Mouse (Mus musculus) forebrain, postnatal 0 days (tissue): ENCODE results near the gene Krt10. TPM values are rescaled to one million over a fixed set of nuclear protein-coding genes. Genes with fewer than 3 reads are reported as not detected.

Experiments
- ATAC-seq: fragments of 200-750 bp; cut with Nextera tagmentation; 2 replicates; pipeline ENCODE4 v1.8.0; 2017; ENCODE audit warnings: mild to moderate bottlenecking, moderate library complexity
- DNase-seq: peaks from one replicate; pipeline ENCODE4 v3.0.0-alpha.2; 2015
- H3K27ac ChIP-seq: fragments of 300-500 bp; sonication (generic); 2 replicates; pipeline ENCODE4 v1.5.1; 2014; ENCODE audit warnings: low read depth, mild to moderate bottlenecking, antibody characterized with exemption, low read length, moderate library complexity, mixed read lengths
- H3K27me3 ChIP-seq: fragments of 300-500 bp; sonication (generic); 2 replicates; pipeline ENCODE4 v1.6.1; 2014; ENCODE audit warnings: mild to moderate bottlenecking, low read length, mixed read lengths; ENCODE audit not compliant: insufficient read depth
- H3K36me3 ChIP-seq: fragments of 300-500 bp; sonication (generic); 2 replicates; pipeline ENCODE4 v1.6.1; 2014; ENCODE audit warnings: mild to moderate bottlenecking, moderate library complexity; ENCODE audit not compliant: insufficient read depth
- H3K4me1 ChIP-seq: fragments of 300-500 bp; sonication (generic); 2 replicates; pipeline ENCODE4 v1.6.1; 2014; ENCODE audit warnings: antibody characterized with exemption; ENCODE audit not compliant: insufficient read depth
- H3K4me2 ChIP-seq: fragments of 300-500 bp; sonication (generic); 2 replicates; pipeline ENCODE4 v1.6.1; 2014; ENCODE audit warnings: low read depth, mild to moderate bottlenecking, moderate library complexity
- H3K4me3 ChIP-seq: fragments of 300-500 bp; sonication (generic); 2 replicates; pipeline ENCODE4 v1.5.1; 2014; ENCODE audit warnings: low read depth, low read length, mixed read lengths
- H3K9ac ChIP-seq: fragments of 300-500 bp; sonication (generic); 2 replicates; pipeline ENCODE4 v1.6.1; 2014; ENCODE audit warnings: mild to moderate bottlenecking
- H3K9me3 ChIP-seq: fragments of 300-500 bp; sonication (generic); 2 replicates; pipeline ENCODE4 v1.6.1; 2016; ENCODE audit warnings: low read length
- CTCF ChIP-seq: sonication (generic); IDR thresholded peaks from 2 replicates; pipeline ENCODE4 v1.5.1; 2016; ENCODE audit warnings: antibody characterized with exemption, control low read depth, low read depth
- WGBS: fragments of 180-500 bp; shearing (Covaris S2); extraction: QIAGEN DNeasy Blood & Tissue Kit; methylation state at CpG from one replicate; pipeline ENCODE4 v1.1.7; 2014; 5-methylcytosine and 5-hydroxymethylcytosine counted together
- polyA plus RNA-seq: library from polyadenylated mRNA; unstranded; fragments of >200 nt; fragmentation: Nextera tagmentation; extraction: Ambion mirVana; gene quantifications from 2 replicates; pipeline ENCODE4 v1.2.1, GENCODE M21; 2015
- total RNA-seq: library from RNA; depleted of rRNA; stranded (reverse); fragments of >200 nt; gene quantifications from 2 replicates; pipeline ENCODE4 v1.2.3, GENCODE M21; 2014

The Krt10 gene
- total and polyA plus RNA-seq, 2 experiments from 2014 or later: 7.1 to 36.3 TPM

DNA sequence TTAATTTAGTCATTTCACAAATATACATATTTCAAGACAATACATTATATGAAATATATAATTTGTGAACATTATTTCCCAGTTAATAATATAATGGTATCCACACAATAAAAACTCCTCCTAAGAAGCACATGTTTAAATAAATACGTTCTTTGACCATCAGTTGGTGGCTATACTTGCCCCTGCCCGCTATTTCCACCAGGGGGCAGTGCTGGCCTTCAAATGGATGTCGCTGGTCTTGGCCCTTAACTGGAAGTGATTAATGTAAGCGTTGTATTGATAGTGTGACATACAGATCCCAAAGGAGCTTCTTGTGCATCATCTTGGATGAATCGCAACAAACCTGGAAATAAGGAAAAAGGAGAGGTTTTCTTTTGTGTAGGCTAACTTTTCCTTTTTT lies 9.6 kb downstream of the Krt10 start:
- Histone ChIP-seq H3K9ac (no peak overlapping the region), H3K36me3 (no peaks in the 10 kb centered on the region), H3K4me3 (no peak overlapping the region), H3K9me3 (no peaks in the 10 kb centered on the region), H3K27me3 (no peaks in the 10 kb centered on the region), H3K4me1 (no peaks in the 10 kb centered on the region), H3K27ac (no peak overlapping the region), H3K4me2 (no peak overlapping the region)
- ATAC-seq (no peak), DNase-seq (peak; percentile 77)
- WGBS: 12% methylated on average over 5 of the region's 5 CpGs
- TF ChIP-seq CTCF: peak; percentile 86

DNA sequence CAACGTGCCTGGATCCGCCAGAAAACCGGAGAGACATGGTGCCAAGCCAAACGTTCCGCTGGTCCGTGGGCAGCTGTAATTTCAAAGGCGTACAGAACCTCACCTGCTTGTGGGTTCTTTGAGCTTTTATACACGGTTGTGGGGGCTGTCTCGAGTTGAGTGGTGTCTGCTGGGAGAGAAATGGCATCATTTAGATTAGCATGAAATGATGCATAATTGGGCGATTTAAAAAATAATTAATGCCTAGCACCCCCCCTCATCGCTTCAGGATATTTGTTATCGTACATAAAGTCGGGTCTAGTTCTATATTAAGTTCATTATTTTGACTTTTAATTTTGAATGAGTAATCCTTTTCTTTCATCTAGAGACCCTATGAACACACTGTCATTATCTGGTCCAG lies 14.4 kb downstream of the Krt10 start, which contains the start of gene Krt28:
Gene Krt28, minus strand, starts transcription at position 101 of the 400 bp plus-strand sequence.
- TF ChIP-seq CTCF: no peak
- 82% methylated on average over 13 of the region's 13 CpGs for WGBS
- Histone ChIP-seq H3K4me1 (no peaks in the 10 kb centered on the region), H3K4me2 (no peak within 1 kb of the TSS), H3K36me3 (no peaks in the 10 kb centered on the region), H3K27ac (no peak within 1 kb of the TSS), H3K27me3 (no peaks in the 10 kb centered on the region), H3K9ac (no peak within 1 kb of the TSS), H3K9me3 (no peaks in the 10 kb centered on the region), H3K4me3 (no peak within 1 kb of the TSS)
- DNase-seq (no peak), ATAC-seq (no peak)

DNA sequence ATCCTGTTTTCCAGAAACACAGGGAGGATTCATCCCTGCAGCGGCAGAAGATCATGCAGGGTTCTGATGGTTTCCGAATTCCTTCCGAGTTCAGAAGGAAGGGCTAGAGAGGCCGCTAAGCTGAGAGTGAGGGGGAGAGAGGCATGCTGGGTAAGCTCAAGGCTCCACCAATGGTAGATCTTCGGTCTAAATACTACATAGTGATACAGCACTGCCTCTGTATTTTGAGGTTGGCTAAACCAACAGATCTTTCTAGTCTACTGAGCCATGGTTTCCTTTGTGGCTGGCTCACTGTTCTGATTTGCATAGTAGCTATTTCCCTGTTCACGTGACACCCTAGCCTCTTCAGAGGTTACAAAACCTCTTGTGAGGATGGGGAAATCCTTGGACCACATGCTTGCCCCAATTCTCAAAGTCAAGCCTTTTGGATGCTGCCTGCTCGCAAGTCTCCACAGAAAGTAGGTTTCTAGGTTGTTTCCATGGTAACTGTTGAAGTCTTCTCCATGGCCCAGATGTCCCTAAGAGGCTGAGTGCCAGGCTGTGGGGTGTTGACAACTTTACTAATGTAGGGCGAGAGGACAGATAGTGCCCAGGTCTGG lies 19.2 kb downstream of the Krt10 start:
- TF ChIP-seq CTCF: no peak
- 70% methylated on average over 8 of the region's 8 CpGs for WGBS
- DNase-seq (peak; percentile 69), ATAC-seq (peak; percentile 81)
- no peak overlapping the region for H3K4me3 ChIP-seq
- H3K9me3 ChIP-seq: no peaks in the 10 kb centered on the region
- peak overlapping the region; percentile 54 for H3K27ac ChIP-seq
- H3K36me3 ChIP-seq: no peaks in the 10 kb centered on the region
- no peaks in the 10 kb centered on the region for H3K27me3 ChIP-seq
- H3K9ac ChIP-seq: no peak overlapping the region
- H3K4me1 ChIP-seq: no peaks in the 10 kb centered on the region
- no peak overlapping the region for H3K4me2 ChIP-seq

DNA sequence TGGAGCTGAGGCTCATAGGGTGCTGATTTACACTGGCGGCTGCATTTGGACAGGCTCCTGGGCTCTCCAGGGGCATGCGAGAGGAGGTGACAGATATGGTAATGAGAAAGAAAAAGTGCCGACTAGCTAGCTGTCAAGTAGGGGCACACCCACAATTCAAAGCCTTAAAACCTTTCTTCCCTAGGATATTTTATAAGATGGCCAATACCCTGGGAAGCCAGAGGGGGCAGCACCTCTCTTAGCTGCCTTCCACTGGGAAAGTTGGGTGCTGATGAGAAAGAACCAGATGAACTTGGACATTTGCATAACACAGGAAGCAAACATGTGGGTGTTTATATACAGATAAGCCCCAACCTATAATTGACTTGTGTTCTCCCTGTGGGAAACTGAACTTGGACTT lies 19.9 kb downstream of the Krt10 start:
- Histone ChIP-seq H3K4me1 (no peaks in the 10 kb centered on the region), H3K4me3 (no peak overlapping the region), H3K36me3 (no peaks in the 10 kb centered on the region), H3K9ac (no peak overlapping the region), H3K27me3 (no peaks in the 10 kb centered on the region), H3K27ac (peak overlapping the region; percentile 54), H3K4me2 (no peak overlapping the region), H3K9me3 (no peaks in the 10 kb centered on the region)
- WGBS: 10% methylated on average over 3 of the region's 3 CpGs
- TF ChIP-seq CTCF: peak; percentile 53
- DNase-seq: no peak
- no peak for ATAC-seq

DNA sequence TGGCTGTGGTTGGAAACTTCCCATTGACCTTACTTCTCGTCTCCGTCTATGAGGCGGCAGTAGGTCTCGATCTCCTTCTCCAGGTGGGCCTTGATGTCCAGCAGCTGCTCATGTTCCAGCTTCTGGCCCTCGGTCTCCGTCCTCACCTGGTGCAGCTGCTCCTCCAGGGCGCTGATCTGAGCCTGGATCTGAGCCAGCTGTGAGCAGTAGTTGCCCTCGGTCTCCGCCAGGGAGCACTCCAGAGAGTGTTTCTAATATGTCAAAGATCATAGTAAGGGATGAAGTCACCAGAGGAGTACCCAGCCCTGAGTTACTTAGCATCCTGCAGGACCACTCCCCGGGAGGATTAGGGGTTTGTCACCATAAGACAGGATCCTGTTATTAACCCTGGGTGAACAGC lies 22.4 kb downstream of the Krt10 start:
- Histone ChIP-seq H3K27ac (no peak overlapping the region), H3K9me3 (no peaks in the 10 kb centered on the region), H3K4me2 (no peak overlapping the region), H3K9ac (no peak overlapping the region), H3K27me3 (no peaks in the 10 kb centered on the region), H3K4me3 (no peak overlapping the region), H3K4me1 (no peaks in the 10 kb centered on the region), H3K36me3 (no peaks in the 10 kb centered on the region)
- ATAC-seq (no peak), DNase-seq (no peak)
- 40% methylated on average over 10 of the region's 10 CpGs for WGBS
- TF ChIP-seq CTCF: peak; percentile 17; the same call in 1 of the 2 replicates

DNA sequence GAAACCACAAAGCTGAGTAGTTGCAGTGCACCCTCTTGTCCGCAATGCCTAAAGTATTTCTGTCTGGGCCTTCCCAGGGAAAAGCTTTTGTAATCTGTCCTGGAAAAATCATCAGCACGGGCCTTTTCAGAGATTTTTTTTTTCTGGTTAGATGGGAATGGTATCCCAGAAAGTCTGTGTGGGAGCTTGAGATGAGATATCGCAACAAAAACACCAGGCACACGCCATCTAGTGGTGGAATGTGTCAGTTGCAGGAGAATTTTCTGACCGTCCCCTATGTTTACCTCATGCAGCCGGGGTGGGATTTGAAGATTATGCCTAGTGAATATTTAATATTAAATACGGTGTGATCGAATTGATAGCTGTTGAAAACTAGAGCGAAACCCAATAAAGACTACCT lies 24.8 kb downstream of the Krt10 start:
- Histone ChIP-seq H3K4me1 (no peaks in the 10 kb centered on the region), H3K27ac (no peak overlapping the region), H3K4me3 (no peak overlapping the region), H3K36me3 (no peaks in the 10 kb centered on the region), H3K9ac (no peak overlapping the region), H3K27me3 (no peaks in the 10 kb centered on the region), H3K4me2 (no peak overlapping the region), H3K9me3 (no peaks in the 10 kb centered on the region)
- 24% methylated on average over 9 of the region's 9 CpGs for WGBS
- peak; percentile 56 for DNase-seq
- peak; percentile 68 for TF ChIP-seq CTCF
- ATAC-seq: no peak

DNA sequence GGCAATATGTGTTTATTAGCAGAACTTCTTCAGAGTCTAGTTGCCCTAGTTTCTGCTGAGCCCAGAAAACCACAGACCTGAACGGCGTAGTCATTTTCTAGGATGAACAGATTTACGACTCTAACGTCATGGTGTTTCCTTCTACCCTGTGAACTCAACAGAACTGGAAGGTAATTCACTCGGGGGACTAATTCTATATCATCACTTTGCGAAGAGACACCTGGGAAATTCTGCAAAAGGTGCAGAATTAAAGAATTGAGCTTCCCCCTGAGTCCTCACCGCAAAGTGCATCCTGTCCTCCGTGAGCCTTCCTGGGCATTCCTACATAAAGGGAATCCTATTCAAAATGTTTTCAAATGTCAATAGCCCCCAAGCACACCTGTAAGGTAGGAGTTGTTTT lies 27.7 kb downstream of the Krt10 start:
- H3K4me1 ChIP-seq: no peaks in the 10 kb centered on the region
- TF ChIP-seq CTCF: no peak
- no peaks in the 10 kb centered on the region for H3K36me3 ChIP-seq
- WGBS: 93% methylated on average over 8 of the region's 8 CpGs
- H3K9me3 ChIP-seq: no peaks in the 10 kb centered on the region
- DNase-seq (no peak), ATAC-seq (no peak)
- no peak overlapping the region for H3K27ac ChIP-seq
- H3K4me2 ChIP-seq: no peak overlapping the region
- no peaks in the 10 kb centered on the region for H3K27me3 ChIP-seq
- no peak overlapping the region for H3K9ac ChIP-seq
- no peak overlapping the region for H3K4me3 ChIP-seq

DNA sequence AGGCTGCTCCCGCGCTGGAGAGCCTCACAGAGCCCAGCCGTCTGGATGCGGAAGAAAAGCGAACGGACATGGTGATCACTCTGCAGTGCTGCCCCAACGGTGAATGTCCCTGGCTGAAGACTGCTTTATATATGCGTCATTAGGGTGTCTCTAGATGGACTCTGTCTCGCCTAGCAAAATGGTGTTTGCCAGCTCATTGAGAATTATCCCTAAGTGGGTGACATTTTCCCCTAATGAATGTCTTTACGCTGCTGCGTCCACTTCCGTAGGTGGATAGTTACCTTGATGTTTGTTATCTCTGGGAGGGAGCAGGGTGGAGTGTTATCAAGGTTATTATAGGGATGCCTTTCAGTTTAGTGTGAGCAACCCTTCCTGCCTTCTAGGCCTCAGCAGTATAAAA lies 38.2 kb downstream of the Krt10 start, which contains the start of gene Krt27:
Gene Krt27, minus strand, starts transcription at position 101 of the 400 bp plus-strand sequence.
- Histone ChIP-seq H3K9me3 (no peaks in the 10 kb centered on the region), H3K27me3 (no peaks in the 10 kb centered on the region), H3K27ac (no peak within 1 kb of the TSS), H3K9ac (no peak within 1 kb of the TSS), H3K36me3 (no peaks in the 10 kb centered on the region), H3K4me1 (no peaks in the 10 kb centered on the region), H3K4me2 (no peak within 1 kb of the TSS), H3K4me3 (no peak within 1 kb of the TSS)
- DNase-seq (no peak), ATAC-seq (no peak)
- no peak for TF ChIP-seq CTCF
- WGBS: 86% methylated on average over 12 of the region's 12 CpGs
